Mouse (Mus musculus): ENCODE measurements at regions not wholly inside any gene's neighbourhood (a gene's known extent, or its start where the extent isn't known, plus 50 kb on each side); places are given as distances from the start of the nearest gene placed in this dataset.

- no peaks in the 10 kb centered on the region for H3K4me1 ChIP-seq (ENCODE audit: control insufficient read depth, insufficient read depth, insufficient read length)
- no peak overlapping the region for H3K27ac ChIP-seq (ENCODE audit: insufficient read depth, low read length)
- no peaks in the 10 kb centered on the region for H3K36me3 ChIP-seq (ENCODE audit: control insufficient read depth, insufficient read depth, low read length)
- no peak overlapping the region for H3K4me3 ChIP-seq (ENCODE audit: extremely low read depth, insufficient read depth, insufficient read length)
- WGBS: 98% methylated on average over 5 of the region's 5 CpGs
- DNase-seq (ENCODE audit: low read depth in 1 of 2, low spot score in 2 of 2): no peak
- TF ChIP-seq CTCF (IDR thresholded peaks at IDR 0.05; ENCODE audit: extremely low read depth, insufficient read depth, insufficient read length, insufficient replicate concordance) (no peak), POLR2A (IDR thresholded peaks at IDR 0.05; ENCODE audit: low read depth, low read length) (no peak)
- H3K27me3 ChIP-seq (ENCODE audit: control insufficient read depth, insufficient read depth, low read length): no peaks in the 10 kb centered on the region
These were observed 54.0 kb upstream of the Habp2 start for GRCm38 (mm10) chr19:56232950-56233349.

- no peaks in the 10 kb centered on the region for H3K27me3 ChIP-seq (ENCODE audit: control insufficient read depth, insufficient read depth, low read length)
- H3K4me3 ChIP-seq (ENCODE audit: extremely low read depth, insufficient read depth, insufficient read length): no peak overlapping the region
- H3K4me1 ChIP-seq (ENCODE audit: control insufficient read depth, insufficient read depth, insufficient read length): no peaks in the 10 kb centered on the region
- DNase-seq (ENCODE audit: low read depth in 1 of 2, low spot score in 2 of 2): no peak
- no peaks in the 10 kb centered on the region for H3K36me3 ChIP-seq (ENCODE audit: control insufficient read depth, insufficient read depth, low read length)
- no peak overlapping the region for H3K27ac ChIP-seq (ENCODE audit: insufficient read depth, low read length)
- 73% methylated on average over 2 of the region's 2 CpGs for WGBS
- no peak for TF ChIP-seq POLR2A (IDR thresholded peaks at IDR 0.05; ENCODE audit: low read depth, low read length)
These were observed 51.9 kb upstream of the Habp2 start for GRCm38 (mm10) chr19:56235040-56235439.
